Mouse (Mus musculus) limb, embryonic 13.5 days (tissue): ENCODE data around the gene Wwox. TPM values are rescaled to one million over a fixed set of nuclear protein-coding genes. Genes with fewer than 3 reads are reported as not detected.
A peak's percentile ranks its signal among the peaks of the same experiment; 100 is the strongest.

Experiments used
- ATAC-seq: fragments of 200-750 bp; cut with Nextera tagmentation; 2 replicates; pipeline ENCODE4 v1.8.0; 2017; ENCODE audit warnings: low read depth, moderate number of reproducible peaks, moderate TSS enrichment; ENCODE audit not compliant: low FRiP score
- H3K27ac ChIP-seq: fragments of 300-500 bp; sonication (generic); 2 replicates; pipeline ENCODE4 v1.5.1; 2015; ENCODE audit warnings: inconsistent platforms, mild to moderate bottlenecking, moderate library complexity
- H3K27me3 ChIP-seq: fragments of 300-500 bp; sonication (generic); 2 replicates; pipeline ENCODE4 v1.6.1; 2015; ENCODE audit warnings: mild to moderate bottlenecking, inconsistent platforms
- H3K36me3 ChIP-seq: fragments of 300-500 bp; sonication (generic); 2 replicates; pipeline ENCODE4 v1.6.1; 2015; ENCODE audit warnings: inconsistent platforms, mild to moderate bottlenecking, moderate library complexity
- H3K4me1 ChIP-seq: fragments of 300-500 bp; sonication (generic); 2 replicates; pipeline ENCODE4 v1.6.1; 2015; ENCODE audit warnings: inconsistent platforms
- H3K4me2 ChIP-seq: fragments of 300-500 bp; sonication (generic); replicated peaks from 2 replicates; pipeline ENCODE4 v1.6.1; 2015; ENCODE audit warnings: inconsistent platforms, mild to moderate bottlenecking, moderate library complexity
- H3K4me3 ChIP-seq: fragments of 300-500 bp; sonication (generic); 2 replicates; pipeline ENCODE4 v1.5.1; 2015; ENCODE audit warnings: moderate library complexity, mild to moderate bottlenecking, inconsistent platforms
- H3K9ac ChIP-seq: fragments of 300-500 bp; sonication (generic); 2 replicates; pipeline ENCODE4 v1.6.1; 2015; ENCODE audit warnings: mild to moderate bottlenecking, inconsistent platforms
- H3K9me3 ChIP-seq: fragments of 300-500 bp; sonication (generic); 2 replicates; pipeline ENCODE4 v1.6.1; 2016; ENCODE audit warnings: inconsistent platforms
- WGBS: fragments of 180-500 bp; shearing (Covaris S2); methylation state at CpG from one replicate; pipeline ENCODE4 v1.1.7; 2015; 5-methylcytosine and 5-hydroxymethylcytosine counted together
- polyA plus RNA-seq: library from polyadenylated mRNA; unstranded; fragments of >200 nt; fragmentation: Nextera tagmentation; extraction: Ambion mirVana; gene quantifications from 2 replicates; pipeline ENCODE4 v1.2.1, GENCODE M21; 2015

The Wwox gene
- polyA plus RNA-seq, 1 experiment from 2014 or later: 9.5 TPM

- Histone ChIP-seq H3K4me2 (peak overlapping the region; percentile 49), H3K27ac (0 out of 2 replicates have a peak overlapping the region, but pooled peaks have one; percentile 44), H3K4me3 (no peak overlapping the region), H3K27me3 (peaks cover 55% of the 10 kb centered on the region), H3K9me3 (peaks cover 9% of the 10 kb centered on the region; the same call in 1 of the 2 replicates), H3K36me3 (no peaks in the 10 kb centered on the region), H3K4me1 (peaks cover 30% of the 10 kb centered on the region), H3K9ac (no peak overlapping the region)
- ATAC-seq: peak; percentile 69
- 30% methylated on average over 26 of the region's 26 CpGs for WGBS
These were observed 152.1 kb downstream of the Wwox start for GRCm38 (mm10) chr8:114591296-114592280.

DNA sequence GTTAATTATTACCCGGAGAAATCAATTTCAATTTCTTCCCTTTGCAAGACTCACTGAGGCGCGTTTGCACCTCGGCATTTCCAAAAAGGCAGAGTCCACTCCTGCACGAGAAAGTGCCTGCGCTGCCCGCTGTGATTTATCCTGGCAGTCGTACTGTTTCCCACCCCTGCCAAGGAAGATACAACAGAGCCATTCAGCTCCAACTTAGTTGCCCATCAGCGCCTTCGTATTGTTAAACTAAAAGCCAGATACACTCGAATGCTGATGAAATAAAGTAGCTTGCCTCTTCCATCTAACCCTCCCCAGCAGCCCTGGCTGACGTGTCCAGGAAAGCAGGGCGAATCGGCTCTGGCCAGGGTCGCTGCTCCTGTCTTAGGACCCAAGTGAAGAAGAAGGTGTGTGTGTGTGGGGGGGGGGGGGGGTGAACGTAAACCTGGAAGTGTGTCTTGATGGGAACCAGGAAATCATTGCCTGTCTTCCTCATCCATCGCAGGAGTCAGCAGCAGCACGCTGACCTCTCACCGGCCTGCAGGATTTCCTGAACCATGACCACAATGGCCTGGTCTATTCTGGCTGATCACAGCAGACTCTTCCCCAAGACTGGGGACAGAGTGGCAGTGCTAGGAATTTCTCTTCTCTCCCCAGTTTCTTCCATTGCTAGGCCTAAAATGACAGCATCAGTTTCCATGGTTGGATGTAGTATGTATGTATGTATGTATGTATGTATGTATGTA lies 154.1 kb downstream of the Wwox start:
- no peak overlapping the region for H3K9ac ChIP-seq
- no peaks in the 10 kb centered on the region for H3K36me3 ChIP-seq
- peaks cover 9% of the 10 kb centered on the region; the same call in 1 of the 2 replicates for H3K9me3 ChIP-seq
- no peak overlapping the region for H3K27ac ChIP-seq
- peaks cover 30% of the 10 kb centered on the region for H3K4me1 ChIP-seq
- peaks cover 48% of the 10 kb centered on the region for H3K27me3 ChIP-seq
- 68% methylated on average over 19 of the region's 19 CpGs for WGBS
- H3K4me2 ChIP-seq: no peak overlapping the region
- no peak for ATAC-seq
- H3K4me3 ChIP-seq: no peak overlapping the region

- Histone ChIP-seq H3K27me3 (peaks cover 42% of the 10 kb centered on the region), H3K4me2 (no peak overlapping the region), H3K36me3 (no peaks in the 10 kb centered on the region), H3K4me1 (peaks cover 42% of the 10 kb centered on the region), H3K27ac (no peak overlapping the region), H3K9ac (no peak overlapping the region), H3K9me3 (peaks cover 9% of the 10 kb centered on the region; the same call in 1 of the 2 replicates), H3K4me3 (no peak overlapping the region)
- no peak for ATAC-seq
- 79% methylated on average over 5 of the region's 5 CpGs for WGBS
These were observed 155.4 kb downstream of the Wwox start for GRCm38 (mm10) chr8:114594811-114595210.

GRCm38 (mm10) chr8:114599555-114599954 lies 160.1 kb downstream of the Wwox start:
- no peaks in the 10 kb centered on the region for H3K36me3 ChIP-seq
- WGBS: 14% methylated on average over 10 of the region's 10 CpGs
- no peak overlapping the region for H3K9ac ChIP-seq
- 0 out of 2 replicates have a peak overlapping the region, but pooled peaks have one; percentile 11 for H3K4me2 ChIP-seq
- H3K4me1 ChIP-seq: peaks cover 26% of the 10 kb centered on the region
- ATAC-seq: no peak
- peaks cover 49% of the 10 kb centered on the region for H3K27me3 ChIP-seq
- H3K4me3 ChIP-seq: no peak overlapping the region
- peaks cover 9% of the 10 kb centered on the region; the same call in 1 of the 2 replicates for H3K9me3 ChIP-seq
- no peak overlapping the region for H3K27ac ChIP-seq

- Histone ChIP-seq H3K27me3 (peaks cover 49% of the 10 kb centered on the region), H3K4me1 (peaks cover 26% of the 10 kb centered on the region), H3K9ac (no peak overlapping the region), H3K4me3 (no peak overlapping the region), H3K4me2 (no peak overlapping the region), H3K36me3 (no peaks in the 10 kb centered on the region), H3K27ac (no peak overlapping the region), H3K9me3 (peaks cover 9% of the 10 kb centered on the region; the same call in 1 of the 2 replicates)
- ATAC-seq: no peak
- 50% methylated on average over 11 of the region's 11 CpGs for WGBS
These were observed 160.7 kb downstream of the Wwox start for GRCm38 (mm10) chr8:114600196-114600595.

DNA sequence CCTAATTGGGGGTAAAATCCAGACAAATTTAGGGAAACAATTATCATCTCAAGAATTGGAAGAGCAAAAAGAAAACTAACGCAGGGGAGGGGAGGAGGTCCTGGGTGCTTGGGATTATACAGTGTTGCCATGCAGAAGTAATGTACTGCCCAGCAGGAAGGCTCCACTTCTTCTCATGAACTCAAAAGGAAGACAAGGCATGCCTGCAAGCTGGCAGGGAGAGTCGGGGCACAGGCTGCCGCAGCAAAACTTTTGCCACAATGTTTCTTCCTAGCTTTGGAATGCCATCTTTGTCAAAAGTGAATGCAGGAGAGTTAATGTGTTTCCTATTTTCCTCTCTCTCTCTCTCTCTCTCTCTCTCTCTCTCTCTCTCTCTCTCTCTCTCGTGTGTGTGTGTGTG lies 163.6 kb downstream of the Wwox start:
- Histone ChIP-seq H3K27me3 (peaks cover 49% of the 10 kb centered on the region), H3K4me3 (no peak overlapping the region), H3K4me1 (peaks cover 29% of the 10 kb centered on the region), H3K36me3 (no peaks in the 10 kb centered on the region), H3K4me2 (no peak overlapping the region), H3K9me3 (no peaks in the 10 kb centered on the region), H3K27ac (no peak overlapping the region), H3K9ac (no peak overlapping the region)
- 63% methylated on average over 3 of the region's 4 CpGs for WGBS
- ATAC-seq: no peak

- Histone ChIP-seq H3K4me2 (no peak overlapping the region), H3K4me3 (no peak overlapping the region), H3K9me3 (no peaks in the 10 kb centered on the region), H3K27ac (no peak overlapping the region), H3K9ac (no peak overlapping the region), H3K36me3 (no peaks in the 10 kb centered on the region), H3K4me1 (peaks cover 29% of the 10 kb centered on the region), H3K27me3 (peaks cover 49% of the 10 kb centered on the region)
- ATAC-seq: no peak
- WGBS: 44% methylated on average over 6 of the region's 6 CpGs
These were observed 164.1 kb downstream of the Wwox start for GRCm38 (mm10) chr8:114603561-114603960.

DNA sequence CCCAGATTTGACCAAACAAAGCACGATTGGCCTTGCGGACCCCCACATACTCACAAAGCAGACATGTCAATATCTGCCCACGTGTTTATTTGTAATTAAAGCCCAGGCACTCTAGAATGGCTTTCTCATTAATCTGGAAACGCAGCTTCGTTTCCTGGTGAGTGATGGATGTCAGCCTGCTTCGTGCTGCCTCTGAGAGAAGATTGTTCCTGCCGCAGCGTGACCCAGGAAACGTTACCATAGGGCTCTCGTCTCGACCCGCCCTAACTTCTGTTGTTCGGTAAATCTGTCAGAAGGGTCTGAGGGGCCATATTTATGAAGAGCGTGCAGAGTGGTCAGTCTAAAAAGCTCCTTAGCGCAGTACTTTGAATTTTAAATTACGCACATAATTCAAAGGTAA lies 164.9 kb downstream of the Wwox start:
- Histone ChIP-seq H3K27ac (no peak overlapping the region), H3K36me3 (no peaks in the 10 kb centered on the region), H3K4me3 (peak overlapping the region; percentile 11; the same call in 1 of the 2 replicates), H3K4me1 (peaks cover 22% of the 10 kb centered on the region), H3K9me3 (no peaks in the 10 kb centered on the region), H3K4me2 (peak overlapping the region; percentile 50), H3K9ac (no peak overlapping the region), H3K27me3 (peaks cover 49% of the 10 kb centered on the region)
- 25% methylated on average over 16 of the region's 16 CpGs for WGBS
- ATAC-seq: no peak

DNA sequence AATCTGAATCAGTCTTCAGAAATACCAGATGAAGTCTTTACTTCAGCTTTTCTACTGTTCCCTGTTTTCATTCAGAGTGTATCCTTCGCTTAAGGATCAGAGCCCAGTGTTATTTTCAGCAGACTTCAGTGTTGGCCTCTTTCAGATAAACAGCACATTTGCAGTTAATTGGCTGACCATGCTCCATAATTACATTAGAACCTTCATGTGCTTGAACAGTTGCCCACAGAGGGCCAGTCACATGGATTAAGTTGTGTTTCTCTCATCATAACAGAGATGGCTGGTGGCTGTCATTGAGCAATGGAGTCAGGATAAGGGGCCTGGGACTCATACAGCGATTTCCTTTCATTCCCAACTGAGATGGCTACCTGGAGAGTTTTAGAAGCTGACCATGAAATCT lies 166.2 kb downstream of the Wwox start:
- WGBS: 77% methylated on average over 2 of the region's 2 CpGs
- no peak overlapping the region for H3K27ac ChIP-seq
- peaks cover 10% of the 10 kb centered on the region for H3K4me1 ChIP-seq
- no peaks in the 10 kb centered on the region for H3K36me3 ChIP-seq
- H3K27me3 ChIP-seq: peaks cover 41% of the 10 kb centered on the region
- no peaks in the 10 kb centered on the region for H3K9me3 ChIP-seq
- no peak overlapping the region for H3K9ac ChIP-seq
- ATAC-seq: no peak
- H3K4me2 ChIP-seq: no peak overlapping the region
- H3K4me3 ChIP-seq: no peak overlapping the region

DNA sequence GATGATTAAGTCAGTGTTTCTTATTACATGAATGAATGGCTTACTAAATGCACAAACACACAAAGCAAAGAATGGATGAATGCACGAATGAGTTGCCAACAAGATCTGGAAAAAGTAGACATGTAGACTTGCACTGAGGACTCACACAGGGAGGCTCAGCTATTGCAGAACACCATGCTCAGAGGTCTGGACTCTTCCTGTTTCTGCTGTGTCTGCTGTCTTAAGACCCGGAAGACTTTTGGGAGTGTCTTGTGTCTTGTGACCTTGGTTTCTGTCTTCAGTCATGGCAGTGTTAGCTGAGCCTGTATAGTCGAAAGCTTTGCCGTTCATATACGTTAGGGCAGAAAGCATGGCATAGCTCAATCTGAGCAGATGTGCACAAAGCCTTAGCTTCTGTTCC lies 169.9 kb downstream of the Wwox start:
- H3K4me1 ChIP-seq: peaks cover 10% of the 10 kb centered on the region
- H3K4me3 ChIP-seq: no peak overlapping the region
- H3K4me2 ChIP-seq: no peak overlapping the region
- ATAC-seq: no peak
- H3K36me3 ChIP-seq: no peaks in the 10 kb centered on the region
- 92% methylated on average over 5 of the region's 5 CpGs for WGBS
- H3K9ac ChIP-seq: no peak overlapping the region
- no peak overlapping the region for H3K27ac ChIP-seq
- H3K27me3 ChIP-seq: peaks cover 22% of the 10 kb centered on the region
- H3K9me3 ChIP-seq: no peaks in the 10 kb centered on the region

- Histone ChIP-seq H3K4me3 (no peak overlapping the region), H3K4me1 (0 out of 2 replicates have a peak, but pooled peaks cover 5% of the 10 kb centered on the region), H3K36me3 (no peaks in the 10 kb centered on the region), H3K27me3 (peaks cover 7% of the 10 kb centered on the region; the same call in 1 of the 2 replicates), H3K27ac (no peak overlapping the region; the same call in 1 of the 2 replicates), H3K9me3 (no peaks in the 10 kb centered on the region), H3K4me2 (no peak overlapping the region), H3K9ac (no peak overlapping the region)
- no peak for ATAC-seq
- 62% methylated on average over 7 of the region's 7 CpGs for whole genome bisulfite sequencing
These were observed 171.6 kb downstream of the Wwox start for GRCm38 (mm10) chr8:114611075-114611474.

GRCm38 (mm10) chr8:114612091-114612490 lies 172.6 kb downstream of the Wwox start:
- Histone ChIP-seq H3K36me3 (no peaks in the 10 kb centered on the region), H3K4me3 (no peak overlapping the region), H3K27ac (no peak overlapping the region), H3K9me3 (peaks cover under 1% of the 10 kb centered on the region; the same call in 1 of the 2 replicates), H3K27me3 (peaks cover 6% of the 10 kb centered on the region; the same call in 1 of the 2 replicates), H3K9ac (no peak overlapping the region), H3K4me2 (no peak overlapping the region), H3K4me1 (0 out of 2 replicates have a peak, but pooled peaks cover 5% of the 10 kb centered on the region)
- WGBS: 85% methylated on average over 3 of the region's 3 CpGs
- no peak for ATAC-seq
